Mouse (Mus musculus) kidney, adult 2 months (tissue): ENCODE data around the gene Eif5a2. TPM values are rescaled to one million over a fixed set of nuclear protein-coding genes. Genes with fewer than 3 reads are reported as not detected.

ENCODE experiments used
- DNase-seq: peaks from one replicate; pipeline ENCODE4 v3.0.0; 2021
- H3K27ac ChIP-seq: fragments of 200-500 bp; 2 replicates; pipeline ENCODE4 v1.5.1; 2012; ENCODE audit warnings: low read depth, low read length, control low read depth, inconsistent platforms; ENCODE audit not compliant: insufficient read depth
- H3K27me3 ChIP-seq: fragments of 200-500 bp; replicated peaks from 2 replicates; pipeline ENCODE4 v1.6.1; 2012; ENCODE audit warnings: mild to moderate bottlenecking, moderate library complexity, low read length, inconsistent platforms; ENCODE audit not compliant: control insufficient read depth, insufficient read depth
- H3K36me3 ChIP-seq: fragments of 200-500 bp; 2 replicates; pipeline ENCODE4 v1.6.1; 2012; ENCODE audit warnings: mild to moderate bottlenecking, moderate library complexity, low read length, inconsistent platforms; ENCODE audit not compliant: control insufficient read depth, insufficient read depth
- H3K4me1 ChIP-seq: fragments of 200-500 bp; 2 replicates; pipeline ENCODE4 v1.6.1; 2011; ENCODE audit warnings: low read length; ENCODE audit not compliant: control insufficient read depth, insufficient read depth
- H3K4me3 ChIP-seq: fragments of 200-500 bp; 2 replicates; pipeline ENCODE4 v1.5.1; 2011; ENCODE audit warnings: mild to moderate bottlenecking, low read depth, low read length, control low read depth; ENCODE audit not compliant: insufficient read depth
- CTCF ChIP-seq: fragments of 200-500 bp; conservative IDR thresholded peaks from 2 replicates; pipeline ENCODE4 v1.5.1; 2011; ENCODE audit warnings: low read depth, mild to moderate bottlenecking, control low read depth, low read length, moderate library complexity, mixed read lengths; ENCODE audit not compliant: insufficient read depth, insufficient read length
- POLR2A ChIP-seq: fragments of 200-500 bp; IDR thresholded peaks from one replicate; pipeline ENCODE4 v1.6.1; 2011; ENCODE audit warnings: low read depth, low read length, control low read depth
- WGBS: fragments of 180-500 bp; shearing (Covaris S2); methylation state at CpG from one replicate; pipeline ENCODE4 v1.1.7; 2018; 5-methylcytosine and 5-hydroxymethylcytosine counted together
- polyA plus RNA-seq: library from polyadenylated mRNA; depleted of rRNA; stranded (reverse); fragments of >200 nt; gene quantifications from 2 replicates; pipeline ENCODE4 v1.2.3, GENCODE M21; 2012; rRNA removed

Gene Eif5a2
- polyA plus RNA-seq: 1.1 and 1.2 TPM in 2 replicates

DNA sequence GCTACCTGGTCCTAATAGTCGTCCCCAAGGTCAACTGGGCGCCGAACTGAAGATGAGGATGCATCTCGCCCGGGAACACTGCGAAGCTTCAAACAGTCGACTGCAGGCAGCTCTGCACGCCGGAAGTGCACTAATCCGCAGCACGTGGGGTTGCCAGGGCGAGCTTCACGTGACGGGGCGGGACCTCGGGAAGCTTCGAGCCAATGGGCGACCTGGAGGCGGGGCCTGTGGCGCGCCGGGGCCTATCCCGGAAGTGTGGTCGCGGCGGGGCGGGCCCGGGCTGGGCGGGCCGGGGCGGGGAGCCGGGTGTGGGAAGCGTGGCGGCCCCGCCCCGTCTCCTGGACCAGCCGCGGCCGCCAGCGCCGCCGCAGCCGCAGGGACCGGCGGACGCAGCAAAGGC is at the start of gene Eif5a2:
Eif5a2 (plus strand) TSS at position 283 of the 400 bp plus-strand sequence.
- WGBS: 3% methylated on average over 46 of the region's 46 CpGs
- H3K27me3 ChIP-seq: no peaks in the 10 kb centered on the region

DNA sequence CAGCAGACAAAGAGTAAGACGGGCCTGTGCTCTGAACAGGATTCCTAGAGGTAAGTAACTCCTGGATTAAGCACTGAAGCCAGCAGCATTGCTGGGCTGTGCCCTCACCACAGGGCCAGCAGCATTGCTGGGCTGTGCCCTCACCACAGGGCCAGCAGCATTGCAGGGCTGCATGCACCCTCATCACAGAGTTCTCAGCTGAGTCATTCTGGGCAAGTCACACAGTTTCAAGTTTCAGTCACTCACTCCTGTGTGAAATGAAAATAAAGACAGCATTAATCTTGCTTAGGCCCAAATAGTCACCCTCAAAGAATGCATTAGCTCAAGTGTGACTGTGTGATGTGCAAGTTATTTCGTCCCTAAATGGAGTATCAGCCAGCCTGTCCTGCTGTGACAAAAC is 46.4 kb upstream of the Eif5a2 start:
- no peak for DNase-seq
- peaks cover 14% of the 10 kb centered on the region; the same call in 1 of the 2 replicates for H3K4me1 ChIP-seq
- H3K4me3 ChIP-seq: no peak overlapping the region
- 69% methylated on average over 2 of the region's 2 CpGs for WGBS
- no peak for TF ChIP-seq CTCF
- no peak for TF ChIP-seq POLR2A
- H3K27ac ChIP-seq: no peak overlapping the region
- H3K27me3 ChIP-seq: no peaks in the 10 kb centered on the region
- no peaks in the 10 kb centered on the region for H3K36me3 ChIP-seq

More for the DNA sequence above, at the start of gene Eif5a2:
- Histone ChIP-seq H3K27ac (no peak within 1 kb of the TSS), H3K36me3 (no peaks in the 10 kb centered on the region), H3K4me1 (peaks cover 7% of the 10 kb centered on the region; the same call in 1 of the 2 replicates), H3K4me3 (peak within 1 kb of the TSS; percentile 74)
- peak; percentile 95 for DNase-seq
- TF ChIP-seq POLR2A: no peak
- no peak for TF ChIP-seq CTCF

DNA sequence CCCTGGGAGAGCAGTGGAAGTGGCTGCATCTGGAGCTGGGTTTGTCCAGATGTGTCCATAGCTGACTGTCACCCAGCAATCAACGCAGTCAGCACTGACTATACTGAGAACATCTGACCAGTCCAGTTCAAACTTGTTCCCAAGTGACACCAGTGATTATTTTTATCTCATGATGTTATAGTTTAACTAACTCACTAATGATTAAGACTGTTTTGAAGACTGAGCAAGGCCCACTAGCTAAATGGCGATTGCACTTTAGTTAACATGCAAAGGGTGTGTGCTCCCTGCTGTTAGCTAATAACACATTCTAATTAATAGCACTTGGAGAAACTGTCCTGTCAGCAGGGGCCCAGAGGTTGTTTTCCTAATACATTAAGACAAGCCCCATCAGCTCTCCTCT is 44.1 kb upstream of the Eif5a2 start:
- TF ChIP-seq CTCF (no peak), POLR2A (no peak)
- Histone ChIP-seq H3K27ac (peak overlapping the region; percentile 26; the same call in 1 of the 2 replicates), H3K4me1 (peaks cover 14% of the 10 kb centered on the region; the same call in 1 of the 2 replicates), H3K36me3 (no peaks in the 10 kb centered on the region), H3K4me3 (no peak overlapping the region), H3K27me3 (no peaks in the 10 kb centered on the region)
- peak; percentile 82 for DNase-seq
- WGBS: 23% methylated on average over 2 of the region's 2 CpGs

DNA sequence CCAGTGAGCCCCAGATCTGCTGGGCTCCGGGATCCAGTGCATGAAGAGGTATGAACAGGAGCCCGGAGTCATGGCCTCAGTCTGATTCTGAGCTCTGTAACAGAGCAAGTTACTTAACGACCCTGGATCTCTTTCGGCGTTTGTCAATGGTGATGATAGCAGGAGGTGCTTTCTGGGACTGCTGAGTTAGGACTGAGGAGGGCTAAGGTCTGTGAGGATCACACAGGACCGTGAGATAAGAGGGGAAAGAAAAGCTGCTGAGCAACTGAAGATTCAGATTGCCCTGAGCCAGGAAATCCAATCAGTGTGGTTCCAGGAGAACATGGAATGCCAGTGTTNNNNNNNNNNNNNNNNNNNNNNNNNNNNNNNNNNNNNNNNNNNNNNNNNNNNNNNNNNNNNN is 40.7 kb upstream of the Eif5a2 start:
- Histone ChIP-seq H3K36me3 (no peaks in the 10 kb centered on the region), H3K4me1 (peaks cover 14% of the 10 kb centered on the region; the same call in 1 of the 2 replicates), H3K4me3 (no peak overlapping the region), H3K27ac (no peak overlapping the region), H3K27me3 (no peaks in the 10 kb centered on the region)
- DNase-seq: no peak
- TF ChIP-seq CTCF: no peak
- TF ChIP-seq POLR2A: no peak
- WGBS: 34% methylated on average over 6 of the region's 6 CpGs

DNA sequence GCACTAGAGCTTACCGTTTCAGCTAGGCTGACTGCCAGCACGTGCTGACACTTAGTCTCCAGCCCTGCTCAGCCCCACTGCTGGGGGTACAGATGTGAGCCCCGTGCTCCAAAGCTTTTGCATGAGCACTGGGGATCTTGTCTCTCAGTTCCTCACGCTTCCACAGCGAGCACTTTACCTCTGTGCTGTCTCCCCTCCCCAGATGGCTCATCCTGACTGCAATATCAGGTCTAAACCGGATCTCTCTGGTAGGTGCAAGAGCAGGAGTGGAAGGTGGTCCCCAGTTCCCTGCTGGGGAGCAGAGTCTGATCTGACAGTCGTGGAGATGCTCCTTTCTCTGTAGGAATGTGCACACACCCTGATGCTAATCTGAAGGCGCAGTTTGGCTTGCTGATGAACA is 37.8 kb upstream of the Eif5a2 start:
- no peaks in the 10 kb centered on the region for H3K27me3 ChIP-seq
- H3K36me3 ChIP-seq: no peaks in the 10 kb centered on the region
- H3K4me1 ChIP-seq: 0 out of 2 replicates have a peak, but pooled peaks cover 2% of the 10 kb centered on the region
- H3K27ac ChIP-seq: no peak overlapping the region
- peak; percentile 9 for DNase-seq
- WGBS: 40% methylated on average over 8 of the region's 8 CpGs
- no peak overlapping the region for H3K4me3 ChIP-seq
- TF ChIP-seq CTCF: no peak
- no peak for TF ChIP-seq POLR2A

DNA sequence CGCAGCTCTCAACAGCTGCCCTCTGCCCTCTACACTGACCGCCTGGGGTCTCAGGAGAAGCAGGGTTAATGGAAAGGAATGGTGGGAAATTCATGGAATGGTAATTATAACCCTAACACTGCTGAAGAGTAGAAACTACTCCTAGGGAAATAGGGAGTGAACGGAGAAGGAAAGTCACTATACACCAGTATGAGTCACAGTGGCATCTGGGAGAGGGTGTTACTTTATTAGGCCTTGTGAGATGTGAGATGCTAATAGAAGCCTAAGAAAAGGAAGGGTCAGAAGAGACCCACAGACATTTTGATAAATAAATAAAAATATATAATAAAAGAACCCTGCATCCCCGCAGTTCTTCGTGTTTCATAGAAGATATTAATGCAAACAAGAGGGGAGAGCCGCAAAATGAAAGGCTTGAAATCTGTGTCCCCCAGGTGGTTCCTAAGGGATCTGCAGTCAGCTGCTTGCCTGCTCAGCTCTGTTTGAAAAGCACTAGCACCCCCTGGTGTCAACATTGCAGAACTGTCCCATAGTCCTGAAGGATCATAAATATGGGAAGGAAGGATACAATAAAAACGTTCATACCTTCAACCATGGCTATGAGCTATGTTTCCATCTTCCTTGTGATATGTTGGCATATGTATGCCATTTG is 35.1 kb upstream of the Eif5a2 start:
- H3K4me1 ChIP-seq: no peaks in the 10 kb centered on the region
- H3K4me3 ChIP-seq: no peak overlapping the region
- H3K27me3 ChIP-seq: no peaks in the 10 kb centered on the region
- H3K36me3 ChIP-seq: no peaks in the 10 kb centered on the region
- no peak overlapping the region for H3K27ac ChIP-seq
- DNase-seq: peak; percentile 86
- peak; percentile 100 for TF ChIP-seq CTCF
- no peak for TF ChIP-seq POLR2A
- 29% methylated on average over 7 of the region's 7 CpGs for WGBS

DNA sequence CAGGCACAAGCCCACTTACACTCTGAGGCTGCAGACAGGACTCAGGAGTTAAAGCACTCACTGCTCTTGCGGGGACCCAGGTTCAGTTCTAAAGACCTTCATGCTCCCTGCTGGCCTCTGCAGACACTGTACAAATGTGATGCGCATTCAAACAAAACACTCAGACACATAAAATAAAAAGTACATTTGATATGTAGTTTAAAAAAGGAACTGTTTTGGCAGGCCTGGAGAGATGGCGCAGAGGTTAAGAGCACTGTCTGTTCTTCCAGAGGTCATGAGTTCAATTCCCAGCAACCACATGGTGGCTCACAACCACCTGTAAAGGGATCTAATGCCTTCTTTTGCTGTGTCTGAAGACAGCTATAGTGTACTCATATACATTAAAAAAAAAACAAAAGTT is 32.9 kb upstream of the Eif5a2 start:
- Histone ChIP-seq H3K27me3 (no peaks in the 10 kb centered on the region), H3K4me3 (no peak overlapping the region), H3K4me1 (no peaks in the 10 kb centered on the region), H3K27ac (no peak overlapping the region), H3K36me3 (no peaks in the 10 kb centered on the region)
- no peak for DNase-seq
- 88% methylated on average over 3 of the region's 3 CpGs for WGBS
- TF ChIP-seq CTCF (no peak), POLR2A (no peak)
